Mouse (Mus musculus) liver (tissue): ENCODE data around the gene Josd2.

ENCODE experiments used
- DNase-seq: peaks from one replicate; pipeline ENCODE4 v3.0.0-alpha.2; 2020; ENCODE audit warnings: mixed read lengths

The Josd2 gene

GRCm38 (mm10) chr7:44501563-44502115 lies 33.9 kb downstream of the Josd2 start:
- peak; percentile 80 for DNase-seq

DNA sequence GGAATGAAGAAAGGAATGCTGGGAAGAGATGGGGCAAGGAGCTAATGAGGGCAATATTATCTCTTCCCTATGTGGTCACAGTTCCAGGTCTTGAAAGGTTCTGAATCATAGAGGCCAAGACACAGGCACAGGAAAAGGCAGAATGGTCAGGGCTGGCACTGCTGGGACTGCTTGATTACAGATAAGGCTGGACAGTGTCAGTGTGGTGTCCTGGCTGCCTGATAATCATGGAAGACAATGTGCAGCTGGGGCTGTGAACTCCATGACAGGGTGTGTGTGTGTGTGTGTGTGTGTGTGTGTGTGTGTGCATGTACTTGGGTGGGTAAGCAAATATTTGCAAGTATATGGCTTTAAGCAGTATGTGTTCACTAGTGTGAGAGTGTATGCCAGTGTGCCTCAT lies 39.7 kb downstream of the Josd2 start:
- DNase-seq, result no peak

DNA sequence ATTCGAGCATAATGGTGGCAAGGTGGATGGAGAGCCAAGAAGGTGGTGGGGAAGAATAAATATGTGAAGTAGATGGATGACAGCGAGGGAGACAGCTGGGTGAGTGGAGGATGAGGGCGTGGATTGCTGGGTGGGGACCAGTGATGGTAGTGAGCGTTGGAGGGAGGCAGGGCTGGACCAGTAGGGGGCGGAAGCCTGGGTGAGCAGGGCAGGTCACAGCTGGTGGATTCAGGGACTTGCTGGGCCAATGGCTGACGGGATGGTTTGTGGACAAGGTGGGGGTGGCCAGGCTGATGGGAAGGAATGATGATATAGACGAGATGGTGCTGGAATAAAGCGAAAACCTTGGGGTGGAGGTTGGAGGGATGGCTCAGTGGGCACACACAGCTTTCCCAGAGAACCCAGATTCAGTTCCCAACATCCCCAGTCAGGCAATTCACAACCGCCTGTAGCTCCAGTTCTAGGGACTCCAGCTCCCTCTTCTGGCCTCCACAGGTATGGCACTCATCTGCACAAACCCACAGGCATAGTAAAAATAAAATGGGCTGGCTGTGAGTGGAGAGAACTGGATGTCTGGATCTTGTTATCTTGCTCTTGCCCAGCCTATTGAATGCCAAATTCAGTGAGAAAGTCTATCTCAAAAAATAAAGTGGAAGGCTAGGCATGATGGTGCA lies 51.6 kb downstream of the Josd2 start:
- no peak for DNase-seq

GRCm38 (mm10) chr7:44520990-44521389 lies 53.2 kb downstream of the Josd2 start:
- DNase-seq, result no peak
